In genomic region chr9:119340212-119340580, GRCm38 (mm10) we compare ENCODE assay signal across 9 mouse cellular contexts. TPM values are rescaled to one million over a fixed set of nuclear protein-coding genes. Genes with fewer than 3 reads are reported as not detected.
DNase-seq lines count a peak whose midpoint lies in the region; ATAC-seq and TF ChIP-seq lines count a peak whose summit lies in the region.
"Had no signal": no experiment of that assay in that cellular context is flagged by ENCODE, and none has a peak within 500 bp of the region (broad histone marks: within the 10 kb centered on the region; RNA-seq: fewer than 3 reads in every experiment).

No protein-coding gene starts in this region.

- 5% methylated on average over 8 of the region's 8 CpGs for WGBS in embryonic facial prominence, embryonic 13.5 days
- WGBS in limb, embryonic 10.5 days = 5% methylated on average over 8 of the region's 8 CpGs
- 5% methylated on average over 8 of the region's 8 CpGs for WGBS in neural tube, embryonic 12.5 days

- no peak for ATAC-seq in embryonic facial prominence, embryonic 13.5 days (ENCODE audit: insufficient number of reproducible peaks, insufficient read depth, low FRiP score, low TSS enrichment, low read depth)
- ATAC-seq in neural tube, embryonic 12.5 days (ENCODE audit: low FRiP score, low read depth) = no peak

- TF ChIP-seq CTCF in left cerebral cortex, adult 2 months (IDR thresholded peaks at IDR 0.05) = no peak

- peaks cover 24% of the 10 kb centered on the region for H3K4me1 ChIP-seq in embryonic facial prominence, embryonic 13.5 days
- peaks cover 31% of the 10 kb centered on the region for H3K4me1 ChIP-seq in limb, embryonic 10.5 days
- H3K4me1 ChIP-seq in neural tube, embryonic 12.5 days = peaks cover 22% of the 10 kb centered on the region

- H3K36me3 ChIP-seq in embryonic facial prominence, embryonic 13.5 days = peaks cover 24% of the 10 kb centered on the region
- peaks cover 27% of the 10 kb centered on the region for H3K36me3 ChIP-seq in limb, embryonic 10.5 days
- peaks cover 18% of the 10 kb centered on the region for H3K36me3 ChIP-seq in neural tube, embryonic 12.5 days

- intact Hi-C loops in left cerebral cortex, adult 2 months (cut with DNase I) = loop anchor here (1.0 to 5.0 kb wide), 2 partner anchors 18 to 62 kb away; partner anchors contain the start of genes Acvr2b and Oxsr1
- intact Hi-C loops in gastrocnemius, postnatal 36 days (cut with DNase I) = no loop called here

- no peaks in the 10 kb centered on the region for H3K9me3 ChIP-seq in embryonic facial prominence, embryonic 13.5 days
- no peaks in the 10 kb centered on the region for H3K9me3 ChIP-seq in limb, embryonic 10.5 days (replicated peaks)
- H3K9me3 ChIP-seq in neural tube, embryonic 12.5 days = no peaks in the 10 kb centered on the region

- DNase-seq in left cerebral cortex, adult 2 months (ENCODE audit: extremely low spot score in 1 of 2, low spot score in 2 of 2) = no peak
- DNase-seq in left cerebral cortex, adult 18-20 months (ENCODE audit: low spot score in 2 of 2) = no peak
- DNase-seq in limb, embryonic 10.5 days (ENCODE audit: low spot score) = no peak
- no peak for DNase-seq in adrenal gland, postnatal 36 days
- DNase-seq in gastrocnemius, postnatal 36 days = no peak
- DNase-seq in spleen, postnatal 10 days (ENCODE audit: low spot score in 2 of 2) = no peak

- H3K9ac ChIP-seq in embryonic facial prominence, embryonic 13.5 days = peak overlapping the region; percentile 81
- no peak overlapping the region for H3K9ac ChIP-seq in neural tube, embryonic 12.5 days

- H3K27me3 ChIP-seq in embryonic facial prominence, embryonic 13.5 days = no peaks in the 10 kb centered on the region
- H3K27me3 ChIP-seq in limb, embryonic 10.5 days (ENCODE audit: low read depth, poor library complexity, severe bottlenecking) = peaks cover 13% of the 10 kb centered on the region
- 0 out of 2 replicates have a peak, but pooled peaks cover 4% of the 10 kb centered on the region for H3K27me3 ChIP-seq in neural tube, embryonic 12.5 days (replicated peaks)

- H3K27ac ChIP-seq in left cerebral cortex, adult 2 months = peak overlapping the region; percentile 88
- H3K27ac ChIP-seq in embryonic facial prominence, embryonic 13.5 days = peak overlapping the region; percentile 94
- H3K27ac ChIP-seq in limb, embryonic 10.5 days = peak overlapping the region; percentile 89
- no peak overlapping the region for H3K27ac ChIP-seq in neural tube, embryonic 12.5 days

- H3K4me3 ChIP-seq in left cerebral cortex, adult 2 months = peak overlapping the region; percentile 79
- peak overlapping the region; percentile 85 for H3K4me3 ChIP-seq in embryonic facial prominence, embryonic 13.5 days
- H3K4me3 ChIP-seq in limb, embryonic 10.5 days = peak overlapping the region; percentile 78
- H3K4me3 ChIP-seq in neural tube, embryonic 12.5 days = peak overlapping the region; percentile 77

- peak overlapping the region; percentile 81 for H3K4me2 ChIP-seq in embryonic facial prominence, embryonic 13.5 days
- H3K4me2 ChIP-seq in neural tube, embryonic 12.5 days (replicated peaks) = peak overlapping the region; percentile 63

RNA-seq across cellular contexts. Expression of gene Acaa1a, which starts 0.7 kb away (rescaled TPM):
- 10 to 100 TPM; 69.9 to 73.6 TPM for total RNA-seq in left cerebral cortex, adult 2 months (2021)
- 10 to 100 TPM; 63.9 to 70.5 TPM for total RNA-seq in left cerebral cortex, adult 18-20 months (2021)
- polyA plus RNA-seq in embryonic facial prominence, embryonic 13.5 days (2015; fragmentation: Nextera tagmentation; extraction: Ambion mirVana) = 94.4 and 96.7 TPM in 2 replicates
- polyA plus RNA-seq in limb, embryonic 10.5 days (2016; fragmentation: Nextera tagmentation; extraction: Ambion mirVana) = 71.6 and 78.2 TPM in 2 replicates
- 87.6 and 91.8 TPM in 2 replicates for polyA plus RNA-seq in neural tube, embryonic 12.5 days (2016; fragmentation: Nextera tagmentation; extraction: Ambion mirVana)
- total RNA-seq in adrenal gland, postnatal 36 days (2021) = 100 to 1,000 TPM; 104 to 116 TPM
- 10 to 100 TPM; 35.4 to 38.2 TPM for total RNA-seq in gastrocnemius, postnatal 36 days (2021)

RNA-seq across cellular contexts. Expression of gene Myd88, which starts 1.0 kb away (rescaled TPM):
- total RNA-seq in left cerebral cortex, adult 2 months (2021) = 1 to 10 TPM; 4.6 to 5.5 TPM
- total RNA-seq in left cerebral cortex, adult 18-20 months (2021) = 1 to 10 TPM; 6.5 to 7.9 TPM
- polyA plus RNA-seq in embryonic facial prominence, embryonic 13.5 days (2015; fragmentation: Nextera tagmentation; extraction: Ambion mirVana) = 17.7 and 18.2 TPM in 2 replicates
- 7.6 and 9.2 TPM in 2 replicates for polyA plus RNA-seq in limb, embryonic 10.5 days (2016; fragmentation: Nextera tagmentation; extraction: Ambion mirVana)
- polyA plus RNA-seq in neural tube, embryonic 12.5 days (2016; fragmentation: Nextera tagmentation; extraction: Ambion mirVana) = 6.1 and 6.4 TPM in 2 replicates
- total RNA-seq in adrenal gland, postnatal 36 days (2021) = 10 to 100 TPM; 25.9 to 36.7 TPM
- 1 to 10 TPM; 4.1 to 5.0 TPM for total RNA-seq in gastrocnemius, postnatal 36 days (2021)

RNA-seq across cellular contexts. Expression of gene Xylb, which starts 17.0 kb away (rescaled TPM):
- 1 to 10 TPM; 4.9 to 5.5 TPM for total RNA-seq in left cerebral cortex, adult 2 months (2021)
- total RNA-seq in left cerebral cortex, adult 18-20 months (2021) = 1 to 10 TPM; 4.1 to 4.3 TPM
- 5.3 and 7.2 TPM in 2 replicates for polyA plus RNA-seq in embryonic facial prominence, embryonic 13.5 days (2015; fragmentation: Nextera tagmentation; extraction: Ambion mirVana)
- polyA plus RNA-seq in limb, embryonic 10.5 days (2016; fragmentation: Nextera tagmentation; extraction: Ambion mirVana) = 11.4 and 12.8 TPM in 2 replicates
- 4.5 and 6.5 TPM in 2 replicates for polyA plus RNA-seq in neural tube, embryonic 12.5 days (2016; fragmentation: Nextera tagmentation; extraction: Ambion mirVana)
- total RNA-seq in adrenal gland, postnatal 36 days (2021) = under 1 TPM; 0.79 to 0.99 TPM
- total RNA-seq in gastrocnemius, postnatal 36 days (2021) = under 1 TPM in 1 of 2 experiments, not detected in 1; 0.37 TPM

RNA-seq across cellular contexts. Expression of gene Oxsr1, which starts 18.0 kb away (rescaled TPM):
- total RNA-seq in left cerebral cortex, adult 2 months (2021) = 10 to 100 TPM; 31.1 to 33.9 TPM
- total RNA-seq in left cerebral cortex, adult 18-20 months (2021) = 10 to 100 TPM; 32.1 to 33.8 TPM
- 11.2 and 11.7 TPM in 2 replicates for polyA plus RNA-seq in embryonic facial prominence, embryonic 13.5 days (2015; fragmentation: Nextera tagmentation; extraction: Ambion mirVana)
- 11.9 and 12.1 TPM in 2 replicates for polyA plus RNA-seq in limb, embryonic 10.5 days (2016; fragmentation: Nextera tagmentation; extraction: Ambion mirVana)
- 18.8 and 19.9 TPM in 2 replicates for polyA plus RNA-seq in neural tube, embryonic 12.5 days (2016; fragmentation: Nextera tagmentation; extraction: Ambion mirVana)
- total RNA-seq in adrenal gland, postnatal 36 days (2021) = 10 to 100 TPM; 32.1 to 35.7 TPM
- total RNA-seq in gastrocnemius, postnatal 36 days (2021) = 10 to 100 TPM; 48.4 to 51.0 TPM

RNA-seq across cellular contexts. Expression of gene Slc22a14, which starts 25.2 kb away (rescaled TPM):
- total RNA-seq in left cerebral cortex, adult 2 months (2021) = not detected
- total RNA-seq in left cerebral cortex, adult 18-20 months (2021) = not detected
- not detected in 2 replicates for polyA plus RNA-seq in embryonic facial prominence, embryonic 13.5 days (2015; fragmentation: Nextera tagmentation; extraction: Ambion mirVana)
- polyA plus RNA-seq in limb, embryonic 10.5 days (2016; fragmentation: Nextera tagmentation; extraction: Ambion mirVana) = not detected in 2 replicates
- polyA plus RNA-seq in neural tube, embryonic 12.5 days (2016; fragmentation: Nextera tagmentation; extraction: Ambion mirVana) = not detected in 2 replicates
- total RNA-seq in adrenal gland, postnatal 36 days (2021) = not detected
- not detected for total RNA-seq in gastrocnemius, postnatal 36 days (2021)
- total RNA-seq: layer of hippocampus, adult 18-20 months had no signal
